Mouse (Mus musculus) kidney, postnatal 14 days (tissue): ENCODE results near the gene Ston1.
A peak's percentile ranks its signal among the peaks of the same experiment; 100 is the strongest.

Experiments used
- DNase-seq: peaks from one replicate; pipeline ENCODE4 v3.0.0; 2022; ENCODE audit warnings: mixed read lengths

Gene Ston1

DNA sequence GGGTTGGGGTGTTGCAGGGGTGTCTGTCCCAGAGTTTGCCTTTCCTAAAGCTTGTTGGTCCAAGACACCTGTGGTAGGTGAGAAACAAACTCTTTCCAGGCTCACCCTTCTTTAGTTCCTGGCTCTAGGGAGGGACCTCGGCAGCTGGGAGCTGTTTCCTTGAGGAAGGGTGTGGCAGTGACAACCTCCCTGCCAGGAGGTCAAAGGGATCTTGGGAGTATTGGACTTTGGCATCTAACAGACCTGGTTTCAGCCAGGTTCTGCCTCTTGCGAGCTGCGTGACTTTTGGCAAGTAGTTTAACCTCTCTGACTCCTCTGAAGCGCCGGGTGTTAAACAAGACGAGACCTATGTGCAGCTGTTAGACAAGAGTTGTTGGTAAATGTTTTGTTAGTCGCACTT, 29.7 kb downstream of the Ston1 start:
- peak; percentile 66 for DNase-seq

DNA sequence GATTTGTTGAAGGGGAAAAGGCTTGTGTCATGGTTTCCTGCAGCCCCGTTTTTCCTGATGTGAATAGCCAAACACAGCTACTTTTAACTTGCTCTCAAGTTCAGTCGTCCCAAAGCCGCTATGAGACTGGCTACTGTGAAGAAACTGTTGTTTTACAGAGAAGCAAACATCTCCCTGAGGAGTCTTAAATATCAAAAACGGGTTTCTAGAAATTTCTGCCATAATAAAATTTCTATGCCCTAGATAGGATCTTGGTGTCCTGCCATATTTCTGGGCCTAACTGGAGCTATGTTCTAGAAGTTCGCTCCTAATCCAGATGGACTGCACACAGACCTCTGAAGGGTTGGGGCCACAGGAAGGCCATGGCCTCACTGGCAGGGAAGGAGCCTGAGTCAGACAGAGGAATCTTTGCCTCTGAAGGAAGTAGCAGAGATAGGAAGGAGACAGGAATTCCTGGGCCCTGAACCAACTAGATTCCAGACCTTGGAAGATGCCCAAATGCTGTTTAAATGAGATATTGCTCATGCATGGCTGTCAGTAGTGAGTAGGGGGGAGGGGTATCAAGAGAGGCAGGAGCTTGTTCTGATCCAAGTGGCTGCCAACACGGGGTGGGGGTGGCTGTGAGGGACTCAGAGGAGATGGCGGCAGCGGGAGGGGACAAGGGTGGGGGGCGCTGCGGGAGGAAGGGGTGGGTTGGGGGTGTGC, 31.3 kb downstream of the Ston1 start:
- DNase-seq = peak; percentile 89

GRCm38 (mm10) chr17:88629381-88629759, 31.9 kb downstream of the Ston1 start:
- DNase-seq = no peak

DNA sequence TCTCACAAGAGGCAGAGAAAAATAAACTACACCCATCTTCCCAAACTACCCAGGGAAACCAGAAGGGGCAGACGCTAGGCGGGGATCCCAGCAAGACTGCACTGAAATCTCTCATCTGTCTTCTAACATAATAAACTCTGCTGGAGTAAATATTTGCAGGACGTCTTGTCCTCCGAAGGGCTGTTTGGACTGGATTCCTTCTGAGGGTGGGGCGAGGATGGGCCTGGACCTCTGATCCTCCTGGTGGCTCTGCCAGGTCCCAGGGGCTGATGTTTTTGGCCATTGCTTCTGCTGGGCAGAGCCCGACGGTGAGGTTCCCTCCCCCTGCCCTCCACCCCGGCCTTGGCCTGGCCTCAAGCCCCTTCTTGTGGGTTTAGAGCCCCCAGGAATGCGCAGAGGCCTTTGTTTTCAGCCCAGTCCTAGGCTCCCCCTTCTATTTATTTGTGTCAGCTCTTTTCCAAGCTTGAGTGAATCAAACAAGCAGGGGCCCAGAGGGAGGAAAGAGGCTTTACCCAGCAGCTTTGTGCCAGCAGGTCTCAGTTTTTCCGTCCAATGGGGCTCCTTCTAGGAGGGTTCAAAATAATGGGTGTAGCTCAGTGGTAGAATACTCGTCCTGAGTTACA, 32.6 kb downstream of the Ston1 start:
- peak; percentile 79 for DNase-seq

GRCm38 (mm10) chr17:88630554-88630948, 33.1 kb downstream of the Ston1 start:
- DNase-seq = peak; percentile 86

- no peak for DNase-seq
Observed at GRCm38 (mm10) chr17:88632631-88633030, 35.1 kb downstream of the Ston1 start.

DNA sequence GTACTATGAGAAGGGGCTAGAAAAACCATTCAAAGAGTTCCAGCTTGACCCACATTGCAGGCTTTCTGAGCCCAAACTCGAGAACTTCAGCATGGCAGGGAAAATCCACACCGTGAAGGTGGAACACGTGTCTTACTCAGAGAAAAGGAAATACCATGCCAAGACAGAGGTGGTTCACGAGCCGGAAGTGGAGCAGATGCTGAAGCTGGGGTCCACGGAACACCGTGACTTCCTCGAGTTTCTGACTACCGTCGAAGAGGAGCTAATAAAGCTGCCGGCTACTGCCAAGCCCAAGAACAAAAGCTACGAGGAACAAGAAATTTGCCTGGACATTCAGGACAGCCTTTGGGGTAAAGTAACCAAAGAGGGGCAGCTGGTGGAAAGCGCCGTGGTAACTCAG, 38.6 kb downstream of the Ston1 start:
- DNase-seq = no peak

- DNase-seq = peak; percentile 22
Observed at GRCm38 (mm10) chr17:88636587-88636986, 39.1 kb downstream of the Ston1 start.

DNA sequence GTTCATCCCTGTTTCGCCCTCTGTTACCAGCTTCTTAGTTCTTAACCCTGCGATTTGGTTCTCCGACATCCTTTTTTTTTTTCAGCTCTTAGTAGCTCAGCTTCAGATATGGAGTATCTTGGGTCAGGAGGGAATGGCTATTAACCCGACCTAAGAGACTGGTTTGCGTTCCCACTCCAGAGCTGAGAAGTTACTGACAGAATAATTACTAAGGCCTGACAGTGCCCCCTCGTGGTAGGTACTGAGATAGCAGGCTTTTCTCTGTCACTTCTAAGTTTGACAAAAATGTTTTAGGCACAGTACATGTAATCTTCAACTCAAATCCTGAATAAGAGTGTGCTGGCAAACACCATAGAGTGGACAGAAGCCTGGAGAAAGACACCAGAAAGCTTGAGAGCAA, 43.5 kb downstream of the Ston1 start:
- peak; percentile 79 for DNase-seq

GRCm38 (mm10) chr17:88641836-88642235, 44.4 kb downstream of the Ston1 start:
- DNase-seq = no peak

GRCm38 (mm10) chr17:88644876-88645275, 47.4 kb downstream of the Ston1 start:
- no peak for DNase-seq

GRCm38 (mm10) chr17:88645299-88645698, 47.8 kb downstream of the Ston1 start:
- DNase-seq = no peak

DNA sequence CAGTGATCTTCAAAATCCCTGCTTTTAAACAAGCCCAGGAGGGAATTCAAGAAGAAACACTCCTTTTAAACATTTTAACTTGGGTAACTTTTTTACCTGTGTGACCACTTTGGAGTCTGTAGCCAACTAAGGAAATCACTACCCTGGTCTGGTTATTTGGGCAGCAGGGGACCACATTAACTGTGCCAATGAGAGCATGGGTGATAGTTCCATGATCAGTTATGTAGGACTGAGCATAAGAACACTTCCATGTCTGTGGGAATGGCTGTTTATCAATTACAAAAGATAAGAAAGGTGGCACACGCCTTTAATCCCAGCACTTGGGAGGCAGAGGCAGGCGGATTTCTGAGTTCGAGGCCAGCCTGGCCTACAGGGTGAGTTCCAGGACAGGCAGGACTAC, 49.7 kb downstream of the Ston1 start:
- DNase-seq = no peak

GRCm38 (mm10) chr17:88652010-88652409, 54.5 kb downstream of the Ston1 start:
- peak; percentile 63 for DNase-seq

- DNase-seq = peak; percentile 70
Observed at GRCm38 (mm10) chr17:88652702-88653374, 55.4 kb downstream of the Ston1 start.

DNA sequence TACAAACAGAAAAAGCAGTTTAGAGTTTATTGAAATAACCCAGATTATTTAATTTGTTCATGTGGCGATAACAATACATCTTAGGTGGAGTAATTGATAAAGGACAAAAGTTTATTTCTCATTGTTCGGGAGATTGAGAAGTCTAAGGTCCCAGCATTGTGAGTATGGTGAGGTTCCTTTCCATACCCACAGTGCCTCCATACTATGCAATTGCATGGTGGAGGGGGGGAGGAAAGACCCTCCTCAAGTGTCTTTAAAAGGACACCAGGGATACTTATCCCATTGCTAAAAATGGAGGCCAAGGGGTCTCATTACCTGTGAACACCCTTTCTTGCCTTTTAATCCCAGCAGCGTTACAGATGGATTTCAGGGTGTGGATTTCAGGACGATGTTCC, 55.9 kb downstream of the Ston1 start:
- DNase-seq = no peak

GRCm38 (mm10) chr17:88658510-88658909, 61.0 kb downstream of the Ston1 start:
- DNase-seq = no peak

- DNase-seq = no peak
Observed at GRCm38 (mm10) chr17:88666076-88666475, 68.6 kb downstream of the Ston1 start.

DNA sequence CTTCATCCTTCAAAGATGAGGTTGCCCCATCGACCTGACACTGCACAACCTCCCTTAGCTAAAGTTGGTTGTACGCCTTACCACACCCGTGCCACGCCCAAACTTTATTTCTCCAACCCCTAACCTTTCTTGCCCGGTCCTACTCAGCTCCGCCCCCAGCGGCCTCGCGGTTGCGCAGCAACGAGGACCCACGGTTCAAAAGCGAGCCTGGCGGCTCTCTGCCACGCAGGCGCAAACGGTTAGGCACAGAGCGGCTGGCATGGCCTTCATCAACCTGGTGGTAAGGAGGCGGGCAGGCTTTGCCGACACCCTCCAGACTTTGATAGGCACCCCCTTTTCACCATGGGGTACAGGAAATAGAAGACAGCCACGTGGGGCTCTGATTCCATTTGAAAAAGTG, 71.0 kb downstream of the Ston1 start, which contains the start of gene Gtf2a1l:
Gtf2a1l (plus strand) TSS at position 209 of the 400 bp plus-strand sequence.
- DNase-seq = peak; percentile 30

- DNase-seq = no peak
Observed at GRCm38 (mm10) chr17:88669921-88670320, 72.4 kb downstream of the Ston1 start.

GRCm38 (mm10) chr17:88670800-88671199, 73.3 kb downstream of the Ston1 start:
- no peak for DNase-seq

- DNase-seq = no peak
Observed at GRCm38 (mm10) chr17:88675310-88676309, 78.1 kb downstream of the Ston1 start.

GRCm38 (mm10) chr17:88688226-88688625, 90.7 kb downstream of the Ston1 start:
- DNase-seq = no peak
